Mouse (Mus musculus): Measurements from ENCODE around the gene Txn2. TPM values are rescaled to one million over a fixed set of nuclear protein-coding genes. Genes with fewer than 3 reads are reported as not detected.

The Txn2 gene
- total RNA-seq, 2 experiments from 2014 or later: 80.6 to 335 TPM

Other genes with a start within 250 kb of the Txn2 start
- 1.2 TPM in 1 of 2 replicates, not detected in the other for gene Apol7e, start 230.1 kb downstream of the Txn2 start, total RNA-seq (2014; fragmentation: Nextera tagmentation)
- 1.5 and 2.0 TPM in 2 replicates for gene Apol7e, start 230.1 kb downstream of the Txn2 start, total RNA-seq (2017)
- gene Apol9b, start 200.0 kb downstream of the Txn2 start, total RNA-seq (2014; fragmentation: Nextera tagmentation): not detected in 2 replicates
- 0.38 TPM in 1 of 2 replicates, not detected in the other for gene Apol9b, start 200.0 kb downstream of the Txn2 start, total RNA-seq (2017)
- 3.8 and 5.5 TPM in 2 replicates for gene Apol8, start 172.0 kb downstream of the Txn2 start, total RNA-seq (2014; fragmentation: Nextera tagmentation)
- 1.4 and 1.6 TPM in 2 replicates for gene Apol8, start 172.0 kb downstream of the Txn2 start, total RNA-seq (2017)
- 98.3 and 144 TPM in 2 replicates for gene Myh9, start 86.8 kb downstream of the Txn2 start, total RNA-seq (2014; fragmentation: Nextera tagmentation)
- 195 and 198 TPM in 2 replicates for gene Myh9, start 86.8 kb downstream of the Txn2 start, total RNA-seq (2017)
- 8.0 and 9.6 TPM in 2 replicates for gene Foxred2, start 27.7 kb upstream of the Txn2 start, total RNA-seq (2014; fragmentation: Nextera tagmentation)
- gene Foxred2, start 27.7 kb upstream of the Txn2 start, total RNA-seq (2017): 5.4 and 9.3 TPM in 2 replicates
- 308 and 313 TPM in 2 replicates for gene Eif3d, start 41.8 kb upstream of the Txn2 start, total RNA-seq (2014; fragmentation: Nextera tagmentation)
- gene Eif3d, start 41.8 kb upstream of the Txn2 start, total RNA-seq (2017): 315 and 357 TPM in 2 replicates
- not detected in 2 replicates for gene Cacng2, start 191.0 kb upstream of the Txn2 start, total RNA-seq (2014; fragmentation: Nextera tagmentation)
- gene Cacng2, start 191.0 kb upstream of the Txn2 start, total RNA-seq (2017): not detected in 2 replicates
- gene Ift27, start 245.1 kb upstream of the Txn2 start, total RNA-seq (2014; fragmentation: Nextera tagmentation): 50.0 and 53.9 TPM in 2 replicates
- 4.7 and 14.0 TPM in 2 replicates for gene Ift27, start 245.1 kb upstream of the Txn2 start, total RNA-seq (2017)